Mouse (Mus musculus) cerebral cortex, adult 2 months (tissue): ENCODE data around the gene Nono.

Experiments used
- WGBS: fragments of 180-500 bp; shearing (Covaris S2); methylation state at CpG from one replicate; pipeline ENCODE4 v1.1.7; 2018; 5-methylcytosine and 5-hydroxymethylcytosine counted together

The Nono gene

GRCm38 (mm10) chrX:101429142-101429949, at the start of gene Nono:
TSS of gene Nono (plus strand) at chrX:101429318.
- WGBS: 1% methylated on average over 50 of the region's 51 CpGs

GRCm38 (mm10) chrX:101379744-101380143, 49.4 kb upstream of the Nono start:
- WGBS: 63% methylated on average over 1 of the region's 1 CpGs

GRCm38 (mm10) chrX:101383455-101383854, 45.7 kb upstream of the Nono start:
- WGBS: 48% methylated on average over 17 of the region's 18 CpGs

DNA sequence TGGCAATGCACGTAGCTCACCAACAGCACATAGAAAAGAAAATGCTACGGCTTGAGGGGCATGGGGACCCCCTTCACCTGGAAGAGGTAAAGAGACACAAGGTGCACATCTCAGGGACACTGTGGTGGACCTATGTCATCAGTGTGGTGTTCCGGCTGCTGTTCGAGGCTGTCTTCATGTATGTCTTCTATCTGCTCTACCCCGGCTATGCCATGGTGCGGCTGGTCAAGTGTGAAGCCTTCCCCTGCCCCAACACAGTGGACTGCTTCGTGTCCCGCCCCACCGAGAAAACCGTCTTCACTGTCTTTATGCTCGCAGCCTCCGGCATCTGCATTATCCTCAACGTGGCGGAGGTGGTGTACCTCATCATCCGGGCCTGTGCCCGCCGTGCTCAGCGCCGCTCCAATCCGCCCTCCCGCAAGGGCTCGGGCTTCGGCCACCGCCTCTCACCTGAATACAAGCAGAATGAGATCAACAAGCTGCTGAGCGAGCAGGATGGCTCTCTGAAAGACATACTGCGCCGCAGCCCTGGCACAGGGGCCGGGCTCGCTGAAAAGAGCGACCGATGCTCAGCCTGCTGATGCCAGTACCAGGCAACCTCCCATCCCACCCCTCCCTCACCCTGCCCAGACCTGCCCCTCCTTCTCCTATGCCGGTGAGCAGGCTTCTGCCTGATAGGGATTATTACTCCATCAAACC, 44.5 kb upstream of the Nono start:
- 12% methylated on average over 31 of the region's 32 CpGs for WGBS

GRCm38 (mm10) chrX:101386222-101386621, 42.9 kb upstream of the Nono start:
- WGBS: 53% methylated on average over 4 of the region's 4 CpGs

GRCm38 (mm10) chrX:101388866-101389537, 40.1 kb upstream of the Nono start:
- WGBS: 31% methylated on average over 5 of the region's 5 CpGs

GRCm38 (mm10) chrX:101394341-101394740, 34.8 kb upstream of the Nono start:
- WGBS: 65% methylated on average over 2 of the region's 2 CpGs

DNA sequence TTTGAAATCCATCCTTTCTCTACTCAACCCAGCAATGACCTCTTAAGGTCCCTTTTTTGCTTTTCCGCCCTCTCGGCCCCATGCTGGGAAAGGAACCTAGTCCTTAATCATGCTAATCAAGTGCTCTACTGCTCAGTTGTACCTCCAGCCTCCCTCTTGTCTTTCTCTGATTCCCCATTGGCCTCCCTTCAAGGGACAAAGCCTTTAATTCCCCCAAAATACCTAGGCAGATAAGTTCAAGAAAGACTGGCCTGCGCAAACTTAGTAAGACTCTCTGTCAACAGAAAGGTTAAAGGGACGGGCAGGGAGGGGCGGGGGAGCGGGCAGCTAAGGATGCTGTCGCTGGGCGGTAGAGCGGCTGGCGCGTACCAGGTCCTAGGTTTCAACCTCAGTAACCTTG, 32.7 kb upstream of the Nono start:
- WGBS: 53% methylated on average over 11 of the region's 11 CpGs

- 5% methylated on average over 25 of the region's 36 CpGs for WGBS
Observed at GRCm38 (mm10) chrX:101418946-101419724, 10.0 kb upstream of the Nono start.

DNA sequence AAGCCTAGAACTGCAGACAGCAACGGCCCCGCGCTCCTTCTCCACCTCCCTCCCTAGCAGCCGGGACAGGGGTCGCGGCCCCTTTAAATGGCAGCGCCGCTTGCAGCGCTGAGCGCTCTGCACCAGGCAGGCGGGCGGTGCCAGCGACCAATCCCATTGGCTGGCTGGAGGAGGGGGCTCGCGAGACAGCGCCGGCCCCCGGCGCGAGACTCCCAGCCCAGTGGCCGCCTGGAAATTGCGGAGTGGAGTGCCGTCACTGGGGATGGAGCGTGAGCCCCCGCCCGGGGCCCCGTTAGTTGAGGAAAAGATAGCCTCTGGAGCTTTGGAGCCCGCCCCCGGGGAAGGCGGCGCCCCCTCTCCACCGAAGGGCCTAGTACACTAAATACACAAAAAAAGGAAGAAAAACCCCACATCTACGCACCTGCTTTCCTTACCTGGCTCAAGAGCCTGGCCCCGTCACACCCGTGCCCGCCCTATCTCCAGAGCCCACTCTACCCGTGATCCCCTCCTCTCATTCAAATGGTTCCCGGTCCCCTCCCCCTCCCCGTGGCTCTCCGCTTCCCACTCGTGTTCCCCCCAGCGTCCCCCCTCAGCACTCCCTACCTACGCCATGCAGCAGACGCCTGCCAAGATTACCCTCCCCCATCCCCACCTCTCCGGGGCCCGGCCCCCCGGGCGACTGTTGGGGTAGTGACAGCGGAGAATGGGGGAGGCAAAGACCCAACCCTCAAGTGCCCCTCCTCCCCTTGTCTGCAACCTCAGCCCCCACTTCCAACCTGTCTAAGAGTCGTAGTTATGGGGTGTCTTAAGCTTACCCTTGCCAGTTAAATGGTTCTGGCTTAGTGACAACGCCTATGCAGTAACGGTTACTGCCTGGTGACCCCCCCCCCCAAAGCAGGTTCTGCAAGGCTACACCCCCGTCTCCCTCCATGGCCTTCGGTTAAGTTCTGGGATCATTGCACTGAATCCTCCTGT, 9.1 kb upstream of the Nono start:
- 6% methylated on average over 47 of the region's 54 CpGs for WGBS

GRCm38 (mm10) chrX:101420700-101421095, 8.4 kb upstream of the Nono start, which contains the start of gene Zmym3:
TSS of gene Zmym3 (minus strand) at chrX:101420849.
- WGBS: 30% methylated on average over 4 of the region's 4 CpGs

DNA sequence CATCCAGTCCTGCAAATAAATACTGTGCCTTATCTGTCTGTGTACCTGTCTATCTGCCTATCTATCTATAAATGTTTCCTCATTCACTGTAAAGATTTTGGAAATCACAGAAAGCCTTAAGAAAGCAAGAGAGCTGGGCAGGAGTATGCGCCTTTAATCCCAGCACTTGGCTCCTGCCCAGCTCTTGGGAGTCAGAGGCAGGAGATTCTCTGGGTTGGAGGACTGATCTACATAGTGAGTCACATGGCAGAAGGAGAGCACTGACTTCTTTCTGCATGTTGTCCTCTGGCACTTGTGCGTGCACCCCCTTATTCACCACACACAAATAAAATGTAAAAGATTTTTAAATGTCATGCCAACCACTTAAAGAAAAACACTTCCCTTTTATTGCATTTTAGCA, 5.7 kb upstream of the Nono start:
- 64% methylated on average over 2 of the region's 2 CpGs for WGBS

GRCm38 (mm10) chrX:101427774-101428173, 1.3 kb upstream of the Nono start:
- WGBS: 11% methylated on average over 1 of the region's 1 CpGs

DNA sequence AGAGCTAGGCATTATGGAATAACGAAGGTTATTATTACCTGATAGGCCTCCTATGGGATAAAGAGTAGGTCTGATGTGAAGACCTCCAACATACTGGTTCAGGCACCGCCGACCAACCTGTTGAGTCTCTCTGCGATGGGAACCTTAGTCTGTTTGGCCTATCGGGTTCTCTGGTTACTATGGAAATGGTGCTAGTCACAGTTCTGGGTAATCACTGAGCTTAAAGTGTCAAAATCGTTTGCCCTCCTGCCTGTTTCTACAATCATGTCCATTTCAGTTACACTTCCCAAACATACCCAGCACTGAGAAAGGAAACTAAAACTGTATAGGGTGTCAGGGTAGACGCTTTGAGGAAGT, 355 bp upstream of the Nono start:
- WGBS: 8% methylated on average over 7 of the region's 7 CpGs

DNA sequence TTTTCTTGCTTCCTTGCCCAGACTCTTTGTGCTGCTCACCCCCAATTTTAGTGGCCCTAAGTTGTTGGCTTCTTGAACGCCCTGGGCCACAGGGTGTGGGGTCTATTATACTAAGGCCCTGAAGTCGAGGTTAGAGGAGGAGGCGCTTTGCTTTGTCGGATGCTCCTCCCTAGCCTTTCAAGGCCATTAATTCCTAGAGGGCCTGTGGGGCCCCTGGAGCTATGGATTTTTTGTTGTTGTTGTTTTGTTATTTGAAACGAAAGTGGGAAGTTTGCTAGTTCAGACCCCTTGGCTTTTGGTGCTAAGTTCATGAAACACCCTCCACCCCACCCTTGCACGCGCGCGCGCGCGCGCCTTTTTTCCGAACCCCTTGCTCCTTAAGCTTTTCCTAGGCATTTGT, 858 bp downstream of the Nono start:
- 2% methylated on average over 14 of the region's 14 CpGs for WGBS

DNA sequence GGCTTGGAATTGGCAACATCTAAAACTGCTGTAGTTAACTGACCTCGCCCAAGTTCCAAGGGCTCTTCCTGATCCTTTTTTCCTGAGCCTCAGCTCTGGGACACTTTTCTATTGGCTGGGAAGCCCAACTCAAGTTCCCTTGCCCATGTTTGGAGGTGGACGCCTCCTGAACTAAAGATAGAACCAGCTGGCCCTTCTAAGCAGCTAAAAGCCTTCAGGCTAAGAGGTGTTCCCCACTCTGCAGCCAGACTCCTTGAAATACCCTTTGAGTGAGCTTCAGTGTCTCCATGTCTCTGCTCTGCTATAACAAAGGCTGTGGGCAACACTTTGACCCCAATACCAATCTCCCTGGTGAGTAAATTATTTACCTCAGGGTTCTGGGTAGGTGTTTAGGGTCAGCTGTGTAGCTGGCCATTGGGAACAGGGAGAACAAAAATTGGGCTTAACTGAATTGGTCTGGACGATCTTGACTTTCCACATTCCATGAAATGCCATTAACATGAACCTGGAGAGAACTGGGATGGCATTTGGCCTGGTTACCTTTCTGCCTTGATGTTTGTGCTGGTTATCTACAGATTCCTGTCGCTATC, 19.9 kb downstream of the Nono start, which contains the start of gene Itgb1bp2:
Gene Itgb1bp2, plus strand, starts transcription at position 203 of the 590 bp plus-strand sequence.
- WGBS: 67% methylated on average over 4 of the region's 4 CpGs

- 44% methylated on average over 1 of the region's 1 CpGs for WGBS
Observed at GRCm38 (mm10) chrX:101451147-101451546, 22.0 kb downstream of the Nono start.

DNA sequence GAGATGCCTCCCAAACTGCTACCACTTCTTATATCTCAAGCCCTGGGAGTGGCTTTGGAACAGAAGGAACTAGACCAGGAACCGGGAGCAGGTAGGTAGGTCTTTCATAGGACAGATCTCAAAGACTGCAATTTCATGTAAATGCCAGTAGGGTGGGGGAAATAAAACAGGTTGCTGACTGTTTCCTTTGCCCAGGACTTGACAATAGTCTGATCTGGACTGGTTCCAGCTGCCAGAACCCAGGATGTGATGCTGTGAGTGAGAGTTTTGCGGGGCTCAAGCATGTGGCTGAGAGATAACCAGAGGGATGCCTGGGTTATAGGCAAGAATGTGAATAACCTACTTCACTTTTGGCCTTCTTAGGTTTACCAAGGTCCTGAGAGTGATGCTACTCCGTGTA, 22.5 kb downstream of the Nono start:
- WGBS: 97% methylated on average over 3 of the region's 3 CpGs

DNA sequence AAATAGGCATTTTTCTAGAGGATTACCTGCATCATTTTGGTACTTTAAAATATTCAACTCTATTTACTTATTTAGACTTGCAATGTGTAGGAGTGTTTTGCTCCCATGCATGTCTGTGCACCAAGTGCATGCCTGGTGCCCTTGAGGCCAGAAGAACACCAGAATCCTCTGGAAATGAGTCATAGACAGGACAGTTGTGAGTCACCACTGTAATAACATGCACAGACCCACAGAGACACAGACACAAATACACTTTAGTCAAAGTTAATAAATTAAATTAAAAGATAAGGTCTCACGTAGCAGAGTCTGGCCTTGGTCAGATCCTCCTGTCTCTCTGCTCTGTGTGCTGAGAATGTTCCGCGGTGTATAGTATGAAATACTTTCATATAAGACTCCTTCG, 43.1 kb downstream of the Nono start:
- WGBS: 96% methylated on average over 4 of the region's 4 CpGs
